Mouse (Mus musculus) CH12.LX (cell line): ENCODE results near the gene Cux1. TPM values are rescaled to one million over a fixed set of nuclear protein-coding genes. Genes with fewer than 3 reads are reported as not detected.

Source experiments
- DNase-seq: peaks from one replicate; pipeline ENCODE4 v3.0.0-alpha.2; 2013; ENCODE audit errors: extremely low read depth
- H3K27ac ChIP-seq: 2 replicates; pipeline ENCODE4 v1.5.1; 2012; ENCODE audit warnings: low read depth, mild to moderate bottlenecking, control low read depth, moderate library complexity; ENCODE audit not compliant: insufficient read depth
- H3K27me3 ChIP-seq: replicated peaks from 2 replicates; pipeline ENCODE3; 2012; ENCODE audit warnings: inconsistent platforms
- H3K36me3 ChIP-seq, 2 experiments: replicated peaks in 1 of 2; 2 replicates each; pipeline versions ENCODE3 to v1.6.1; 2012; ENCODE audit warnings: inconsistent platforms in 1 of 2, low read length in 1 of 2, mild to moderate bottlenecking in 1 of 2, mixed read lengths in 1 of 2, moderate library complexity in 1 of 2; ENCODE audit not compliant: control insufficient read depth in 1 of 2, insufficient read depth in 1 of 2
- H3K4me1 ChIP-seq, 2 experiments: 2 replicates each; pipeline ENCODE4 v1.6.1; 2012; ENCODE audit warnings: inconsistent platforms in 1 of 2, moderate library complexity in 1 of 2; ENCODE audit not compliant: insufficient read depth in 2 of 2, control insufficient read depth in 1 of 2
- H3K4me2 ChIP-seq: 2 replicates; pipeline ENCODE4 v1.6.1; 2012; ENCODE audit warnings: low read depth, mild to moderate bottlenecking, control low read depth; ENCODE audit not compliant: poor library complexity, insufficient read depth, severe bottlenecking
- H3K4me3 ChIP-seq, 3 experiments: fragments of 150-350 bp in 1 of 3; sonication (generic) in 1 of 3; replicated peaks in 1 of 3; 2 replicates each; pipeline versions ENCODE3 to v1.5.1; 2011 to 2012; ENCODE audit warnings: low read depth in 2 of 3, low read length in 2 of 3, mild to moderate bottlenecking in 2 of 3, moderate library complexity in 2 of 3, control low read depth in 1 of 3, improper control_type of control experiment in 1 of 3, inconsistent platforms in 1 of 3, mixed read lengths in 1 of 3; ENCODE audit not compliant: poor library complexity in 1 of 3
- H3K79me2 ChIP-seq: replicated peaks from 2 replicates; pipeline ENCODE4 v1.6.1; 2012; ENCODE audit warnings: mild to moderate bottlenecking, moderate library complexity; ENCODE audit not compliant: control insufficient read depth, poor library complexity, insufficient read depth, severe bottlenecking; ENCODE audit errors: extremely low read depth
- H3K9ac ChIP-seq: 2 replicates; pipeline ENCODE4 v1.6.1; 2012; ENCODE audit warnings: low read depth, mild to moderate bottlenecking, control low read depth, moderate library complexity; ENCODE audit not compliant: insufficient read depth
- H3K9me3 ChIP-seq: replicated peaks from 2 replicates; pipeline ENCODE3; 2012; ENCODE audit warnings: low read length, inconsistent platforms, mixed read lengths
- BHLHE40 ChIP-seq: IDR thresholded peaks from 2 replicates; pipeline ENCODE4 v1.6.1; 2011; ENCODE audit warnings: mild to moderate bottlenecking, low read depth, low read length, improper control_type of control experiment
- CHD1 ChIP-seq: IDR thresholded peaks from 2 replicates; pipeline ENCODE4 v1.6.1; 2012; ENCODE audit warnings: low read depth, low read length, improper control_type of control experiment, inconsistent platforms
- CHD2 ChIP-seq: IDR thresholded peaks from 2 replicates; pipeline ENCODE4 v1.6.1; 2011; ENCODE audit warnings: low read length, improper control_type of control experiment
- CTCF ChIP-seq, 2 experiments: IDR thresholded peaks in 1 of 2; conservative IDR thresholded peaks in 1 of 2; 2 replicates each; pipeline ENCODE4 v1.5.1; 2011 to 2012; ENCODE audit warnings: low read depth in 2 of 2, low read length in 2 of 2, improper control_type of control experiment in 1 of 2, inconsistent platforms in 1 of 2, mild to moderate bottlenecking in 1 of 2, moderate library complexity in 1 of 2
- E2F4 ChIP-seq: IDR thresholded peaks from 2 replicates; pipeline ENCODE4 v1.6.1; 2011; ENCODE audit warnings: low read depth, low read length, improper control_type of control experiment; ENCODE audit not compliant: insufficient replicate concordance
- ELF1 ChIP-seq: IDR thresholded peaks from 2 replicates; pipeline ENCODE4 v1.6.1; 2014; ENCODE audit warnings: low read depth, mild to moderate bottlenecking, inconsistent platforms, low read length, improper control_type of control experiment
- EP300 ChIP-seq: IDR thresholded peaks from 2 replicates; pipeline ENCODE4 v1.6.1; 2011; ENCODE audit warnings: low read length, improper control_type of control experiment
- ETS1 ChIP-seq: conservative IDR thresholded peaks from 2 replicates; pipeline ENCODE4 v1.6.1; 2012; ENCODE audit warnings: low read depth, mild to moderate bottlenecking, inconsistent platforms, low read length, improper control_type of control experiment, moderate library complexity
- GABPA ChIP-seq: IDR thresholded peaks from 2 replicates; pipeline ENCODE4 v1.6.1; 2012; ENCODE audit warnings: low read depth, low read length, improper control_type of control experiment, inconsistent platforms; ENCODE audit not compliant: insufficient replicate concordance
- HCFC1 ChIP-seq: IDR thresholded peaks from 2 replicates; pipeline ENCODE4 v1.6.1; 2012; ENCODE audit warnings: low read depth, mild to moderate bottlenecking, inconsistent platforms, low read length, improper control_type of control experiment
- IRF4 ChIP-seq: IDR thresholded peaks from 2 replicates; pipeline ENCODE4 v1.6.1; 2014; ENCODE audit warnings: low read depth, mild to moderate bottlenecking, inconsistent platforms, low read length, improper control_type of control experiment
- JUN ChIP-seq: IDR thresholded peaks from 2 replicates; pipeline ENCODE4 v1.6.1; 2011; ENCODE audit warnings: low read depth, mild to moderate bottlenecking, low read length, improper control_type of control experiment, moderate library complexity; ENCODE audit not compliant: insufficient read depth
- JUND ChIP-seq: conservative IDR thresholded peaks from 2 replicates; pipeline ENCODE4 v1.6.1; 2011; ENCODE audit warnings: low read depth, low read length, improper control_type of control experiment
- KAT2A ChIP-seq: IDR thresholded peaks from 2 replicates; pipeline ENCODE4 v1.6.1; 2012; ENCODE audit warnings: low read length, improper control_type of control experiment, inconsistent platforms; ENCODE audit not compliant: insufficient replicate concordance
- MAFK ChIP-seq: IDR thresholded peaks from 2 replicates; pipeline ENCODE4 v1.6.1; 2011; ENCODE audit warnings: low read length, improper control_type of control experiment; ENCODE audit not compliant: insufficient replicate concordance
- MAX ChIP-seq: IDR thresholded peaks from 2 replicates; pipeline ENCODE4 v1.6.1; 2011; ENCODE audit warnings: low read length, improper control_type of control experiment
- MAZ ChIP-seq: IDR thresholded peaks from 2 replicates; pipeline ENCODE4 v1.6.1; 2012; ENCODE audit warnings: low read depth, mild to moderate bottlenecking, inconsistent platforms, low read length, improper control_type of control experiment, moderate library complexity
- MEF2A ChIP-seq: IDR thresholded peaks from 2 replicates; pipeline ENCODE4 v1.6.1; 2014; ENCODE audit warnings: low read depth, mild to moderate bottlenecking, inconsistent platforms, low read length, improper control_type of control experiment, borderline replicate concordance
- MXI1 ChIP-seq: IDR thresholded peaks from 2 replicates; pipeline ENCODE4 v1.6.1; 2011; ENCODE audit warnings: mild to moderate bottlenecking, low read depth, low read length, improper control_type of control experiment
- MYC ChIP-seq: IDR thresholded peaks from 2 replicates; pipeline ENCODE4 v1.6.1; 2011; ENCODE audit warnings: low read depth, mild to moderate bottlenecking, improper control_type of control experiment, low read length
- NELFE ChIP-seq: IDR thresholded peaks from 2 replicates; pipeline ENCODE4 v1.6.1; 2011; ENCODE audit warnings: low read depth, low read length, improper control_type of control experiment
- NRF1 ChIP-seq: IDR thresholded peaks from 2 replicates; pipeline ENCODE4 v1.6.1; 2014; ENCODE audit warnings: low read depth, mild to moderate bottlenecking, inconsistent platforms, low read length, improper control_type of control experiment, moderate library complexity
- PAX5 ChIP-seq: IDR thresholded peaks from 2 replicates; pipeline ENCODE4 v1.6.1; 2012; ENCODE audit warnings: low read length, inconsistent platforms, mixed read lengths
- POLR2A ChIP-seq: IDR thresholded peaks from 2 replicates; pipeline ENCODE4 v1.6.1; 2011; ENCODE audit warnings: low read depth, mild to moderate bottlenecking, improper control_type of control experiment, low read length
- POLR2AphosphoS2 ChIP-seq: IDR thresholded peaks from 2 replicates; pipeline ENCODE4 v1.6.1; 2011; ENCODE audit warnings: low read depth, low read length, improper control_type of control experiment
- RAD21 ChIP-seq: IDR thresholded peaks from 2 replicates; pipeline ENCODE4 v1.6.1; 2011; ENCODE audit warnings: low read depth, mild to moderate bottlenecking, low read length, improper control_type of control experiment, moderate library complexity
- RCOR1 ChIP-seq: conservative IDR thresholded peaks from 2 replicates; pipeline ENCODE4 v1.6.1; 2012; ENCODE audit warnings: low read depth, mild to moderate bottlenecking, inconsistent platforms, low read length, improper control_type of control experiment
- SIN3A ChIP-seq: IDR thresholded peaks from 2 replicates; pipeline ENCODE4 v1.6.1; 2012; ENCODE audit warnings: low read length, improper control_type of control experiment, inconsistent platforms
- SMC3 ChIP-seq: IDR thresholded peaks from 2 replicates; pipeline ENCODE4 v1.6.1; 2011; ENCODE audit warnings: low read depth, low read length, improper control_type of control experiment
- TBP ChIP-seq: conservative IDR thresholded peaks from 2 replicates; pipeline ENCODE4 v1.6.1; 2011; ENCODE audit warnings: low read depth, low read length, improper control_type of control experiment
- TCF12 ChIP-seq: IDR thresholded peaks from 2 replicates; pipeline ENCODE4 v1.6.1; 2014; ENCODE audit warnings: low read depth, mild to moderate bottlenecking, inconsistent platforms, low read length, improper control_type of control experiment
- UBTF ChIP-seq: IDR thresholded peaks from 2 replicates; pipeline ENCODE4 v1.6.1; 2012; ENCODE audit warnings: low read depth, mild to moderate bottlenecking, inconsistent platforms, low read length, improper control_type of control experiment, moderate library complexity
- USF1 ChIP-seq: IDR thresholded peaks from 2 replicates; pipeline ENCODE4 v1.6.1; 2014; ENCODE audit warnings: low read depth, mild to moderate bottlenecking, inconsistent platforms, low read length, improper control_type of control experiment
- USF2 ChIP-seq: conservative IDR thresholded peaks from 2 replicates; pipeline ENCODE4 v1.6.1; 2011; ENCODE audit warnings: low read depth, low read length, improper control_type of control experiment
- ZC3H11A ChIP-seq: IDR thresholded peaks from 2 replicates; pipeline ENCODE4 v1.6.1; 2012; ENCODE audit warnings: low read depth, mild to moderate bottlenecking, inconsistent platforms, low read length, improper control_type of control experiment
- ZKSCAN1 ChIP-seq: IDR thresholded peaks from 2 replicates; pipeline ENCODE4 v1.6.1; 2012; ENCODE audit warnings: low read depth, inconsistent platforms, low read length, improper control_type of control experiment, borderline replicate concordance
- ZMIZ1 ChIP-seq: IDR thresholded peaks from 2 replicates; pipeline ENCODE4 v1.6.1; 2012; ENCODE audit warnings: low read depth, mild to moderate bottlenecking, inconsistent platforms, low read length, improper control_type of control experiment
- ZNF384 ChIP-seq: IDR thresholded peaks from 2 replicates; pipeline ENCODE4 v1.6.1; 2012; ENCODE audit warnings: low read depth, low read length, improper control_type of control experiment, inconsistent platforms
- dilution Hi-C: fragments of 300-500 bp; cut with MboI; formaldehyde crosslinking; loops from 2 replicates; pipeline ENCODE4 v1.14.3; 2020; ENCODE audit warnings: low sequenced_read_pairs; ENCODE audit not compliant: extremely low pct_unique_long_range_greater_than_20kb, extremely low pct_ligation_motif_present
- in situ Hi-C: fragments of 300-500 bp; cut with MboI; formaldehyde crosslinking; loops from 3 replicates; pipeline ENCODE4 v1.14.3; 2019; ENCODE audit warnings: low sequenced_read_pairs, low pct_ligation_motif_present, low pct_unique_long_range_greater_than_20kb, mixed read lengths
- polyA plus RNA-seq: library from polyadenylated mRNA; unstranded; fragments of >175 nt; gene quantifications from 2 replicates; pipeline ENCODE4 v1.2.1, GENCODE M21; 2012; ENCODE audit warnings: low read depth; ENCODE audit not compliant: insufficient read length
- total RNA-seq, 2 experiments: library from RNA; depleted of rRNA; stranded (reverse); fragments of 300-350 nt in 1 of 2; fragments of >200 nt in 1 of 2; gene quantifications; 2 replicates each; pipeline ENCODE4 v1.2.3; 2012 to 2014

The Cux1 gene
- total and polyA plus RNA-seq, 3 experiments: 12.4 to 21.9 (median 19.6) TPM

- peak overlapping the region; percentile 91 for H3K27ac ChIP-seq
- in situ Hi-C loops: no loop called here
- H3K36me3 ChIP-seq: peaks cover 3 to 21% of the 10 kb centered on the region in 2 experiments
- H3K79me2 ChIP-seq: no peaks in the 10 kb centered on the region
- TF ChIP-seq GABPA: no peak
- TF ChIP-seq NRF1: no peak
- TF ChIP-seq USF2: no peak
- TF ChIP-seq UBTF: no peak
- peak; percentile 89 for TF ChIP-seq TCF12
- peak; percentile 78; the same call in 1 of the 2 replicates for TF ChIP-seq TBP
- 0 out of 2 replicates have a peak, but pooled peaks have one; percentile 20 for TF ChIP-seq RCOR1
- no peak for TF ChIP-seq PAX5
- TF ChIP-seq CTCF (conservative IDR thresholded peaks at IDR 0.05 in 1 of 2, IDR thresholded peaks at IDR 0.05 in 1 of 2; ENCODE audit: low read depth in 2 of 2, low read length in 2 of 2): peak in 1 of 2 experiments; percentile 10; a peak in 1 of 4 replicates
- no peak for TF ChIP-seq CHD1
- no peak for TF ChIP-seq POLR2A
- no peak for TF ChIP-seq SMC3
- TF ChIP-seq KAT2A: no peak
- 0 out of 2 replicates have a peak, but pooled peaks have one; percentile 22 for TF ChIP-seq NELFE
- peak; percentile 85 for TF ChIP-seq IRF4
- TF ChIP-seq ZC3H11A: no peak
- TF ChIP-seq ZMIZ1: 0 out of 2 replicates have a peak, but pooled peaks have one; percentile 33
- TF ChIP-seq ZKSCAN1: no peak
- no peak for TF ChIP-seq E2F4
- no peak; the same call in 1 of the 2 replicates for TF ChIP-seq HCFC1
- peak; percentile 78 for TF ChIP-seq JUND
- TF ChIP-seq BHLHE40: peak; percentile 70
- peak; percentile 89 for TF ChIP-seq EP300
- no peak for TF ChIP-seq POLR2AphosphoS2
- no peak for TF ChIP-seq MXI1
- 0 out of 2 replicates have a peak, but pooled peaks have one; percentile 36 for TF ChIP-seq SIN3A
- no peak for TF ChIP-seq MAX
- TF ChIP-seq JUN: peak; percentile 91
- 0 out of 2 replicates have a peak, but pooled peaks have one; percentile 20 for TF ChIP-seq MAFK
- TF ChIP-seq USF1: no peak
- TF ChIP-seq MYC: peak; percentile 10; the same call in 1 of the 2 replicates
- TF ChIP-seq ZNF384: no peak
- peak; percentile 81; the same call in 1 of the 2 replicates for TF ChIP-seq MAZ
- TF ChIP-seq ETS1: peak; percentile 97
- no peak for TF ChIP-seq ELF1
- TF ChIP-seq CHD2: peak; percentile 40; the same call in 1 of the 2 replicates
- TF ChIP-seq MEF2A: peak; percentile 98
- no peak for TF ChIP-seq RAD21
- TF ChIP-seq, all 38 proteins: peak for 18
- dilution Hi-C loops: no loop called here
- peak; percentile 87 for DNase-seq
- Histone ChIP-seq H3K9me3 (no peaks in the 10 kb centered on the region), H3K4me1 (peaks cover 37 to 75% of the 10 kb centered on the region in 2 experiments), H3K9ac (no peak overlapping the region), H3K4me2 (no peak overlapping the region; the same call in 1 of the 2 replicates), H3K27me3 (no peaks in the 10 kb centered on the region), H3K4me3 (no peak overlapping the region)
Observed at GRCm38 (mm10) chr5:136480541-136480940, 86.7 kb downstream of the Cux1 start.
